Comparison of ENCODE assay signal across 28 mouse cellular contexts in genomic region chr1:55412569-55412968, GRCm38 (mm10). TPM values are rescaled to one million over a fixed set of nuclear protein-coding genes. Genes with fewer than 3 reads are reported as not detected.
DNase-seq lines count a peak whose midpoint lies in the region; ATAC-seq lines count a peak whose summit lies in the region.
"Had no signal": no experiment of that assay in that cellular context is flagged by ENCODE, and none has a peak within 500 bp of the region (broad histone marks: within the 10 kb centered on the region; RNA-seq: fewer than 3 reads in every experiment).

No protein-coding gene starts in this region.

- no peaks in the 10 kb centered on the region for H3K4me1 ChIP-seq in heart, embryonic 10.5 days
- H3K4me1 ChIP-seq in midbrain, embryonic 11.5 days (ENCODE audit: control insufficient read depth, insufficient read depth, low read length): no peaks in the 10 kb centered on the region
- peaks cover 7% of the 10 kb centered on the region; the same call in 1 of the 2 replicates for H3K4me1 ChIP-seq in midbrain, embryonic 13.5 days (replicated peaks)
- H3K4me1 ChIP-seq: embryonic facial prominence, embryonic 13.5 days; embryonic facial prominence, embryonic 15.5 days had no signal

- H3K36me3 ChIP-seq in heart, embryonic 10.5 days: no peaks in the 10 kb centered on the region
- H3K36me3 ChIP-seq in midbrain, embryonic 11.5 days (ENCODE audit: control insufficient read depth, insufficient read depth, low read length): no peaks in the 10 kb centered on the region
- no peaks in the 10 kb centered on the region for H3K36me3 ChIP-seq in midbrain, embryonic 13.5 days
- H3K36me3 ChIP-seq: embryonic facial prominence, embryonic 13.5 days; embryonic facial prominence, embryonic 15.5 days; forebrain, embryonic 15.5 days; G1E had no signal

- WGBS in heart, embryonic 10.5 days: 82% methylated on average over 6 of the region's 6 CpGs
- 74% methylated on average over 6 of the region's 6 CpGs for WGBS in midbrain, embryonic 11.5 days
- WGBS in midbrain, embryonic 13.5 days: 79% methylated on average over 6 of the region's 6 CpGs
- WGBS in large intestine, adult 2 months: 25% methylated on average over 6 of the region's 6 CpGs

- no peak overlapping the region for H3K27ac ChIP-seq in heart, embryonic 10.5 days
- H3K27ac ChIP-seq in midbrain, embryonic 11.5 days (ENCODE audit: low read depth, low read length): no peak overlapping the region
- no peak overlapping the region for H3K27ac ChIP-seq in midbrain, embryonic 13.5 days
- H3K27ac ChIP-seq: embryonic facial prominence, embryonic 13.5 days; embryonic facial prominence, embryonic 15.5 days; forebrain, embryonic 13.5 days; forebrain, embryonic 15.5 days had no signal

- no peaks in the 10 kb centered on the region for H3K9me3 ChIP-seq in heart, embryonic 10.5 days
- H3K9me3 ChIP-seq in midbrain, embryonic 11.5 days (ENCODE audit: control insufficient read depth, low read length): no peaks in the 10 kb centered on the region; the same call in 1 of the 2 replicates
- H3K9me3 ChIP-seq in midbrain, embryonic 13.5 days: no peaks in the 10 kb centered on the region
- H3K9me3 ChIP-seq: embryonic facial prominence, embryonic 13.5 days; embryonic facial prominence, embryonic 15.5 days; forebrain, embryonic 13.5 days; forebrain, embryonic 15.5 days; G1E had no signal

- DNase-seq in heart, adult 11 months: peak; percentile 51
- DNase-seq in heart, embryonic 10.5 days (ENCODE audit: low spot score): no peak
- DNase-seq in midbrain, embryonic 11.5 days (ENCODE audit: low spot score, missing footprints): peak; percentile 64
- peak; percentile 16 for DNase-seq in large intestine, adult 2 months (ENCODE audit: low read depth, low spot score)
- no peak for DNase-seq in left cerebral cortex, adult 8-10 months (ENCODE audit: low spot score in 2 of 2)
- DNase-seq in spleen, postnatal 36 days (ENCODE audit: low spot score in 2 of 2): no peak
- DNase-seq: adrenal gland, adult 8-10 months; adrenal gland, postnatal 14 days; adrenal gland, postnatal 36 days; B cell, adult 2 months; cerebellum, adult 11-12 months; cerebellum, adult 2 months; cerebellum, adult 9-10 months; cerebellum, postnatal 14 days; cerebellum, postnatal 36 days; embryo, embryonic 11 days had no signal

- no peak overlapping the region for H3K4me2 ChIP-seq in midbrain, embryonic 11.5 days
- H3K4me2 ChIP-seq in midbrain, embryonic 13.5 days (replicated peaks): no peak overlapping the region
- H3K4me2 ChIP-seq: embryonic facial prominence, embryonic 13.5 days; embryonic facial prominence, embryonic 15.5 days; forebrain, embryonic 13.5 days; forebrain, embryonic 15.5 days had no signal

- peaks cover 4% of the 10 kb centered on the region; the same call in 1 of the 2 replicates for H3K27me3 ChIP-seq in heart, embryonic 10.5 days (ENCODE audit: insufficient read depth, poor library complexity, severe bottlenecking)
- no peaks in the 10 kb centered on the region for H3K27me3 ChIP-seq in midbrain, embryonic 11.5 days (ENCODE audit: control insufficient read depth, insufficient read depth, low read length)
- H3K27me3 ChIP-seq in midbrain, embryonic 13.5 days: 0 out of 2 replicates have a peak, but pooled peaks cover 4% of the 10 kb centered on the region
- H3K27me3 ChIP-seq: CH12.LX; embryonic facial prominence, embryonic 15.5 days; forebrain, embryonic 13.5 days; forebrain, embryonic 15.5 days; Patski had no signal

- no peak overlapping the region for H3K4me3 ChIP-seq in heart, embryonic 10.5 days
- H3K4me3 ChIP-seq in midbrain, embryonic 11.5 days (ENCODE audit: low read depth, low read length): no peak overlapping the region
- H3K4me3 ChIP-seq in midbrain, embryonic 13.5 days (replicated peaks): no peak overlapping the region
- H3K4me3 ChIP-seq: embryonic facial prominence, embryonic 13.5 days; embryonic facial prominence, embryonic 15.5 days; erythroblast, embryonic 14.5 days; forebrain, embryonic 13.5 days; forebrain, embryonic 15.5 days had no signal

- no peak for ATAC-seq in midbrain, embryonic 11.5 days (ENCODE audit: low FRiP score)
- no peak for ATAC-seq in midbrain, embryonic 13.5 days
- ATAC-seq: activated CD4-positive, CD25-positive, alpha-beta regulatory T cell, adult 4 months; CD4-positive, CD25-positive, alpha-beta regulatory T cell, adult 4 months; forebrain, embryonic 13.5 days; forebrain, embryonic 15.5 days; Patski had no signal

- no peak overlapping the region for H3K9ac ChIP-seq in midbrain, embryonic 11.5 days (ENCODE audit: low read length)
- no peak overlapping the region for H3K9ac ChIP-seq in midbrain, embryonic 13.5 days (replicated peaks)
- H3K9ac ChIP-seq: embryonic facial prominence, embryonic 13.5 days; embryonic facial prominence, embryonic 15.5 days; forebrain, embryonic 13.5 days; forebrain, embryonic 15.5 days had no signal

RNA-seq across cellular contexts. Expression of gene Plcl1, which starts 6.8 kb away (rescaled TPM):
- polyA plus RNA-seq in heart, embryonic 10.5 days (2016; fragmentation: Nextera tagmentation; extraction: Ambion mirVana): 0.60 and 0.77 TPM in 2 replicates
- 1.7 TPM in 2 replicates for polyA plus RNA-seq in midbrain, embryonic 11.5 days (2014; fragmentation: Nextera tagmentation; extraction: Ambion mirVana)
- 3.5 and 3.7 TPM in 2 replicates for polyA plus RNA-seq in midbrain, embryonic 13.5 days (2015; fragmentation: Nextera tagmentation; extraction: Ambion mirVana)
- polyA plus RNA-seq in large intestine, adult 2 months (2012; rRNA removed): 0.37 and 0.52 TPM in 2 replicates
- total RNA-seq in left cerebral cortex, adult 8-10 months (2022): 10 to 100 TPM; 24.3 to 28.5 (median 27.0) TPM
- polyA plus RNA-seq: erythroblast, embryonic 14.5 days; G1E had no signal

RNA-seq across cellular contexts. Expression of gene Boll, which starts 49.3 kb away (rescaled TPM):
- polyA plus RNA-seq in heart, embryonic 10.5 days (2016; fragmentation: Nextera tagmentation; extraction: Ambion mirVana): 0.70 and 0.72 TPM in 2 replicates
- 0.33 TPM in 1 of 2 replicates, not detected in the other for polyA plus RNA-seq in midbrain, embryonic 11.5 days (2014; fragmentation: Nextera tagmentation; extraction: Ambion mirVana)
- 0.55 and 0.62 TPM in 2 replicates for polyA plus RNA-seq in midbrain, embryonic 13.5 days (2015; fragmentation: Nextera tagmentation; extraction: Ambion mirVana)
- polyA plus RNA-seq in large intestine, adult 2 months (2012; rRNA removed): 0.25 TPM in 1 of 2 replicates, not detected in the other
- under 1 TPM in 1 of 4 experiments, not detected in 3; 0.39 TPM for total RNA-seq in left cerebral cortex, adult 8-10 months (2022)
- total RNA-seq: CH12.LX; common myeloid progenitor, adult 5-6 weeks had no signal
- polyA plus RNA-seq: cerebellum, adult 2 months; erythroblast, embryonic 14.5 days; forebrain, embryonic 15.5 days; G1E; Patski had no signal

Comparison
In these comparisons a context has a peak if more than half of its experiments do, and no peak if none do; other contexts are left out.
1. DNase-seq: peak in heart, adult 11 months (single experiment), midbrain, embryonic 11.5 days (single experiment) and large intestine, adult 2 months (single experiment); none in heart, embryonic 10.5 days (single experiment), left cerebral cortex, adult 8-10 months (0 of 2) and spleen, postnatal 36 days (0 of 2).